Mouse (Mus musculus) myocyte (in vitro differentiated cells): Measurements from ENCODE around the gene Thnsl1. TPM values are rescaled to one million over a fixed set of nuclear protein-coding genes. Genes with fewer than 3 reads are reported as not detected.

Experiments used
- H3K27me3 ChIP-seq: one replicate; pipeline ENCODE4 v1.6.1; 2011; ENCODE audit not compliant: control insufficient read depth, insufficient read depth, insufficient read length
- H3K36me3 ChIP-seq: one replicate; pipeline ENCODE4 v1.6.1; 2011; ENCODE audit not compliant: control insufficient read depth, insufficient read depth
- H3K4me2 ChIP-seq: one replicate; pipeline ENCODE4 v1.6.1; 2011; ENCODE audit warnings: low read depth, control low read depth
- H3K4me3 ChIP-seq: one replicate; pipeline ENCODE4 v1.5.1; 2011; ENCODE audit warnings: mild to moderate bottlenecking, control low read depth, moderate library complexity
- H3K79me2 ChIP-seq: one replicate; pipeline ENCODE4 v1.6.1; 2011; ENCODE audit not compliant: control insufficient read depth, insufficient read depth
- H3ac ChIP-seq: one replicate; pipeline ENCODE4 v1.6.1; 2011; ENCODE audit not compliant: control insufficient read depth, insufficient read length
- CEBPB ChIP-seq: IDR thresholded peaks from 2 replicates; pipeline ENCODE4 v1.6.1; 2011; ENCODE audit warnings: mild to moderate bottlenecking, moderate library complexity; ENCODE audit not compliant: poor library complexity, insufficient read depth, severe bottlenecking
- E2F4 ChIP-seq: IDR thresholded peaks from one replicate; pipeline ENCODE4 v1.6.1; 2011; ENCODE audit warnings: mild to moderate bottlenecking, control low read depth, moderate library complexity; ENCODE audit not compliant: insufficient read depth
- MAX ChIP-seq: IDR thresholded peaks from one replicate; pipeline ENCODE4 v1.6.1; 2011; ENCODE audit warnings: low read depth, mild to moderate bottlenecking, control low read depth
- MYOD1 ChIP-seq, 3 experiments: IDR thresholded peaks; one replicate each; pipeline ENCODE4 v1.6.1; 2011; ENCODE audit warnings: control low read depth in 2 of 3, low read depth in 2 of 3, mild to moderate bottlenecking in 2 of 3, moderate library complexity in 1 of 3; ENCODE audit not compliant: insufficient read length in 2 of 3, control insufficient read depth in 1 of 3
- MYOG ChIP-seq, 3 experiments: IDR thresholded peaks; one replicate each; pipeline ENCODE4 v1.6.1; 2011; ENCODE audit warnings: control low read depth in 2 of 3, low read depth in 2 of 3, mild to moderate bottlenecking in 2 of 3; ENCODE audit not compliant: insufficient read length in 2 of 3, control insufficient read depth in 1 of 3, insufficient read depth in 1 of 3
- POLR2A ChIP-seq: IDR thresholded peaks from one replicate; pipeline ENCODE4 v1.6.1; 2011; ENCODE audit warnings: low read depth, mild to moderate bottlenecking, control low read depth, moderate library complexity; ENCODE audit not compliant: insufficient read length
- POLR2AphosphoS2 ChIP-seq: IDR thresholded peaks from one replicate; pipeline ENCODE4 v1.6.1; 2011; ENCODE audit warnings: low read depth, control low read depth; ENCODE audit not compliant: insufficient read length
- REST ChIP-seq: IDR thresholded peaks from one replicate; pipeline ENCODE4 v1.6.1; 2011; ENCODE audit warnings: mild to moderate bottlenecking, control low read depth, moderate library complexity; ENCODE audit not compliant: insufficient read depth, insufficient read length
- SRF ChIP-seq: IDR thresholded peaks from one replicate; pipeline ENCODE4 v1.6.1; 2011; ENCODE audit warnings: low read depth; ENCODE audit not compliant: control insufficient read depth, insufficient read length
- TCF12 ChIP-seq: IDR thresholded peaks from one replicate; pipeline ENCODE4 v1.6.1; 2011; ENCODE audit warnings: mild to moderate bottlenecking, control low read depth; ENCODE audit not compliant: poor library complexity, insufficient read depth, severe bottlenecking
- TCF3 ChIP-seq: IDR thresholded peaks from one replicate; pipeline ENCODE4 v1.6.1; 2011; ENCODE audit warnings: low read depth, control low read depth; ENCODE audit not compliant: insufficient read length
- USF1 ChIP-seq: IDR thresholded peaks from one replicate; pipeline ENCODE4 v1.6.1; 2011; ENCODE audit warnings: low read depth, mild to moderate bottlenecking, control low read depth, moderate library complexity
- polyA plus RNA-seq: library from polyadenylated mRNA; unstranded; fragments of >200 nt; fragmentation: generic; extraction: Trizol; gene quantifications from one replicate; pipeline ENCODE4 v1.2.1, GENCODE M21; 2012; ENCODE audit warnings: missing spikeins

The Thnsl1 gene
- 3.6 TPM for polyA plus RNA-seq

DNA sequence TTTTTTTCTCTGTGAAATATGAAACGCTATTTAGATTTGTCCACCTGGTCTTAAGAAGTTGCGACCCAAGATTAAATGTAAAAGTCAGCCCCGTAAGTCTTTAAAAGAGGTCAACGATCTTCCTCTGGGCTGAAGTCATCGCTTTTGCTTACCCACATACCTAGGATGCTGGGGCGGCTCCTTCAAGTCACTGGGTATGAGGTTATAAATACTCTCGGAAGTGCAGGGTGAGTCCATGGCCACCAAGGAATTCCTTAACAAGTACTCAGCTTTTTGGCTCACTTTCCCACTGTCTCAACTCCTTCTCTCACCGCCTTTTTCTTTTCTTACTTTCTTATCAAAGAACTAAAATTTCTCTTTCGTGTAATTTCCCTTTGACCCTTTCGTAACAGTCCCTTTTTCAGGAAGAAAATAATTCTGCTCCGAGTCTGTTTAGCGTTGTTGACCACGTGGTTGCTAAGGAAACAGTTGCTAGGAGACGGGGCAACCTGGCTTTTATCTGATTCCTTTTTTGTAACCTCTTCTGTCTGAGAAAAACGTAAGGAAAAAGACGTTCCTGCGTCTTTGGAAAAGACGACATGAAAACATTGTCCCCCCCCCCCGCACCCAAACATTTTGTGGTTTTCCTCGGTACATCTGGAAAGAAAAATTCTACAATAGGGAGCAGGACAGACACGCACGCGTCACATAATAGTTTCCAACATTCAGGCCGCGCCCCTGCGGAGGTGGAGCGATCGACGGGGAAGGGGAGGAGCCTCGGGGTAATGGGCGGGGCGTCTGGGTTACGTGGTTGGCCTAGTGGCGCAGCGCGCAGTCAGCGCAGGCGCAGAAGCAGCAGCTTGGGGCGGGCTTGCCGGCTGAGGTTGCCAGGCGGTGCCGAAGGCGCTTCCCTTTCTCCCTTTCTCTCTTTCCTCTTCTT lies at the start of gene Thnsl1, which contains the start of gene Enkur:
TSS of gene Thnsl1 (plus strand) at position 813 of the 919 bp plus-strand sequence.
TSS of gene Enkur (minus strand) at position 454 of the 919 bp plus-strand sequence.
- Histone ChIP-seq H3K27me3 (no peaks in the 10 kb centered on the region), H3K36me3 (no peaks in the 10 kb centered on the region), H3K4me3 (peak within 1 kb of the TSS; percentile 41), H3K79me2 (no peaks in the 10 kb centered on the region), H3K4me2 (peak within 1 kb of the TSS; percentile 91), H3ac (peak within 1 kb of the TSS; percentile 35)
- TF ChIP-seq CEBPB (no peak), USF1 (peak; percentile 38), TCF12 (no peak), REST (no peak), POLR2AphosphoS2 (peak; percentile 93), MYOG (IDR thresholded peaks at IDR 0.05; ENCODE audit: control insufficient read depth in 1 of 3, insufficient read depth in 1 of 3, insufficient read length in 2 of 3, low read depth in 2 of 3) (no peak), MAX (no peak), SRF (no peak), MYOD1 (IDR thresholded peaks at IDR 0.05; ENCODE audit: control insufficient read depth in 1 of 3, insufficient read length in 2 of 3, low read depth in 2 of 3) (no peak), E2F4 (no peak), POLR2A (peak; percentile 86), TCF3 (no peak)

- Histone ChIP-seq H3K4me3 (no peak overlapping the region), H3ac (no peak overlapping the region), H3K79me2 (no peaks in the 10 kb centered on the region), H3K4me2 (no peak overlapping the region), H3K36me3 (no peaks in the 10 kb centered on the region), H3K27me3 (no peaks in the 10 kb centered on the region)
- TF ChIP-seq POLR2A (no peak), MYOD1 (IDR thresholded peaks at IDR 0.05; ENCODE audit: control insufficient read depth in 1 of 3, insufficient read length in 2 of 3, low read depth in 2 of 3) (no peak), USF1 (peak; percentile 6)
These were observed 41.2 kb upstream of the Thnsl1 start for GRCm38 (mm10) chr2:21164296-21164695.

DNA sequence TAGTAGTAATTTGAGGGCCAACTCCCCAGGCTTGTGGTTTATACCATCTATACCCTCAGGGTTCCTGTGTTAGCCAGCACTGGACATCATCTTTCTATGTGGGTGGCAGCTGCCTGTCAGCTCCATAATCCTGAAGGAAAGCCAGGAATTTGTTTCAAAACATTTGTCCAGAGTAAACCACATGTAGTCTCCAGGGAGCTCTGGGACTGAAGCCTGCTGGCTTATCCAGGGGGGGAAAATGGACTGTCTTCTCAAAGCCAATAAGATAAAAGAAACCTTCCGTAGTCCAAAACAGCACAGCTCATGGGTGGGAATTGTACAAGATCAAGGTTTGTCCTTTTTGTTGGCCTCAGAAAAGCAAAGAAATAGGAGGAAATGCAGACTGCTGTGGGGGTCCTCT lies 37.6 kb upstream of the Thnsl1 start:
- no peak overlapping the region for H3K4me3 ChIP-seq
- no peaks in the 10 kb centered on the region for H3K79me2 ChIP-seq
- no peaks in the 10 kb centered on the region for H3K36me3 ChIP-seq
- no peak overlapping the region for H3ac ChIP-seq
- no peaks in the 10 kb centered on the region for H3K27me3 ChIP-seq
- TF ChIP-seq MYOG (IDR thresholded peaks at IDR 0.05; ENCODE audit: control insufficient read depth in 1 of 3, insufficient read depth in 1 of 3, insufficient read length in 2 of 3, low read depth in 2 of 3) = no peak
- TF ChIP-seq SRF = no peak
- TF ChIP-seq USF1 = no peak
- no peak for TF ChIP-seq CEBPB
- TF ChIP-seq MAX = no peak
- TF ChIP-seq MYOD1 (IDR thresholded peaks at IDR 0.05; ENCODE audit: control insufficient read depth in 1 of 3, insufficient read length in 2 of 3, low read depth in 2 of 3) = no peak
- no peak overlapping the region for H3K4me2 ChIP-seq

DNA sequence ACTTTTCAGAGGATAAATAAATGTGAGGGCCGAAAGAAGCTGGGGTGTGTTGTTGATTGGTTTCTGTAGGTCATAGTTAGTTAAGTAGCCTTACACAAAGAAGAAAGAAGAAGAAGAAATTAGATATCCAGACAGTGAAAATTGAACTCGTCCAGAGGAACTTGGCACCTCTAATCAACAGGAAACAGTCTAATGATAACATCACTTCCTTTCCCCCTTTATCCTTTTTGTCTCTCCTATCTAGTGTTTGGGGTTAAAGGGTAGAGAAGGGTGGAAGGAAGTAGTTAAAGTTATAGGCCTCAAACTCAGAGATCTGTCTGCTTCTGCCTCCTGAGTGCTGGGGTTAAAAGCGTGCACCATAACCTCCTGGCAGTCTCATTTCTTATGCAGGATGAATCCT lies 32.7 kb upstream of the Thnsl1 start:
- no peak overlapping the region for H3K4me3 ChIP-seq
- TF ChIP-seq TCF3 (no peak), TCF12 (no peak), CEBPB (no peak), MAX (no peak)
- H3K79me2 ChIP-seq = no peaks in the 10 kb centered on the region
- no peak overlapping the region for H3K4me2 ChIP-seq
- H3ac ChIP-seq = no peak overlapping the region
- no peaks in the 10 kb centered on the region for H3K27me3 ChIP-seq
- no peaks in the 10 kb centered on the region for H3K36me3 ChIP-seq

DNA sequence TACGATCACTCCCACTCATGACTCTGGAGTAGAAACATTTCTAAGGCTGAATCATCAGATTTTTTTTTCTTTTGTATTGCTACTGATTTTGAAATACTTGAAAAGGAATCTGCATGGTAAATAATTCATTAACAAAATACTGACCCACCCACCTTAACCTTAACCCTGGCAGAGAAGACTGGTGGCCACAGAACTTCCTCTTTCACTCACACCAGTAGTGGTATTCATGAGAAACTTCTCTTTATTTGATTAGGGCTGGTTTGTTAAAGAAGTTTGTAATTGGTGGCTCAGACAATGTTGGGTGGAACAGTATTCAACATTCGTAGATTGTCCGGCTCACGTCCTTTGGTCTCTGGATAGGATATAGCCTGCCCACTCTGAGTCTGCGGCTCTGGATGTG lies 26.4 kb upstream of the Thnsl1 start:
- Histone ChIP-seq H3K27me3 (no peaks in the 10 kb centered on the region), H3K36me3 (no peaks in the 10 kb centered on the region), H3K79me2 (no peaks in the 10 kb centered on the region), H3K4me2 (no peak overlapping the region), H3K4me3 (no peak overlapping the region), H3ac (no peak overlapping the region)
- TF ChIP-seq MYOG (IDR thresholded peaks at IDR 0.05; ENCODE audit: control insufficient read depth in 1 of 3, insufficient read depth in 1 of 3, insufficient read length in 2 of 3, low read depth in 2 of 3) (no peak), CEBPB (no peak)
